Mouse (Mus musculus): ENCODE measurements at regions not wholly inside any gene's neighbourhood (a gene's known extent, or its start where the extent isn't known, plus 50 kb on each side); places are given as distances from the start of the nearest gene placed in this dataset.

DNA sequence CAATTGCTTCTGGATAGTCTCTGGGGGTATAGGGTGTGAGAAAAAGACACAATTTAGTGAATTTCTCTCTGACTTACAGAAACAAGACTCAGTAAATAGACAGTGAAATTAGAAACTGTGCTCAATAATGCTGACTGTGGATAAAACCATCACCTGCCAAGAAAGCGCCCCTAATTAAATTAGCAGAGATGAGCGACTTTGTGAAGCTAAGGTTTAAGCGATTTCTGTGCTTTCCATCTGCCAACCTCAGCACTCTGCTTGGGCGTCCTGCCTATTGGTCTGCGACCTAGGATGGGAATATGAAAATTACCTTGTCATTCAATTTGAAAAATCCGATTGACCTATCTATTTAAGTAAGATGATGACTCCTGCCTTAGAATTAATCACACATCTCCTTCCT lies 570.5 kb downstream of the Lmo7 start:
- Histone ChIP-seq H3K4me3 (ENCODE audit: extremely low read depth, insufficient read depth, insufficient read length) (no peak overlapping the region), H3K27me3 (ENCODE audit: control insufficient read depth, insufficient read depth, low read length) (no peaks in the 10 kb centered on the region), H3K4me1 (ENCODE audit: control insufficient read depth, insufficient read depth, insufficient read length) (no peaks in the 10 kb centered on the region), H3K36me3 (ENCODE audit: control insufficient read depth, insufficient read depth, low read length) (no peaks in the 10 kb centered on the region), H3K27ac (ENCODE audit: insufficient read depth, low read length) (no peak overlapping the region)
- no peak for TF ChIP-seq POLR2A (IDR thresholded peaks at IDR 0.05; ENCODE audit: low read depth, low read length)
- no peak for TF ChIP-seq CTCF (IDR thresholded peaks at IDR 0.05; ENCODE audit: extremely low read depth, insufficient read depth, insufficient read length, insufficient replicate concordance)
- no peak for DNase-seq (ENCODE audit: low read depth in 1 of 2, low spot score in 2 of 2)
- 92% methylated on average over 6 of the region's 6 CpGs for WGBS

DNA sequence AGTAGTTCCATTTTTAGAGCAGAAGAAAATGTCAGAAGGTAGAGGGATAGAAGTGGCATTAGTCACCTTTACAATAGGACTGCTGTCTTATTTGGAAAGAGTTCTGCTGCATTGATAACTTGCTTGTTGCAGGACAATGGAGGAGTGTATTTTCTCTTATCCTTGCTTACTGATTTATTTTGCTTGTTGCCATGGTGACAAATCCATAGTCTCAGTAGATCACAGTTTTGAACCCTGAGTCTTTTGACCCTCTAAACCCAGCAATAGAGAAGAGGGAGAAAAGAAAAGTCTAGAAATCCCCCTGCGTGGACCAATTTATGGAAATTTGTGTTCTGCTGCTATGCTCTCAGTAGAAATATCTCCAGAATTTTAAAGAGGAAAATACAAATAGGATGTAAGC lies 561.6 kb downstream of the Lmo7 start:
- Histone ChIP-seq H3K27me3 (ENCODE audit: control insufficient read depth, insufficient read depth, low read length) (no peaks in the 10 kb centered on the region), H3K4me1 (ENCODE audit: control insufficient read depth, insufficient read depth, insufficient read length) (no peaks in the 10 kb centered on the region), H3K27ac (ENCODE audit: insufficient read depth, low read length) (no peak overlapping the region), H3K4me3 (ENCODE audit: extremely low read depth, insufficient read depth, insufficient read length) (no peak overlapping the region), H3K36me3 (ENCODE audit: control insufficient read depth, insufficient read depth, low read length) (no peaks in the 10 kb centered on the region)
- WGBS: 93% methylated on average over 1 of the region's 1 CpGs
- DNase-seq (ENCODE audit: low read depth in 1 of 2, low spot score in 2 of 2): no peak
- TF ChIP-seq CTCF (IDR thresholded peaks at IDR 0.05; ENCODE audit: extremely low read depth, insufficient read depth, insufficient read length, insufficient replicate concordance) (no peak), POLR2A (IDR thresholded peaks at IDR 0.05; ENCODE audit: low read depth, low read length) (no peak)

DNA sequence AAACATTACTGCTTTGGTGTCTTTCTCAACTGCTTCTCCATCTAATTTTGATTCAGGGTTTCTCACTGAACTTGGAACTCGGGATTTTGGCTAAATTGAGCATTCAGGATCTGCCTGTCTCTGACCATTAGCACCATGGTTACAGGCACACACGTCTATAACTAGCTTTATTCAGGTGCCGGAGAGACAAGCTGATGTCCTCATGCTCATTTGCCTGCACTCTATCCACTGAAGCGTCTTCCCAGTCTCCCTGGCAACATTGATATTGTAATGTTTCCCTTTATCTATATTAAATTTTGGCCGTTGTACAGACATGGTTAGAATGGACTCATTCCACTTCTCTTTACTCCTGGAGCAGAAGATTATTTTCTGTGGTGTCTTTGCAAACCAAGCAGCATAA lies 520.3 kb downstream of the Lmo7 start:
- 83% methylated on average over 5 of the region's 5 CpGs for WGBS
- no peak overlapping the region for H3K27ac ChIP-seq (ENCODE audit: insufficient read depth, low read length)
- TF ChIP-seq CTCF (IDR thresholded peaks at IDR 0.05; ENCODE audit: extremely low read depth, insufficient read depth, insufficient read length, insufficient replicate concordance): no peak
- TF ChIP-seq POLR2A (IDR thresholded peaks at IDR 0.05; ENCODE audit: low read depth, low read length): no peak

DNA sequence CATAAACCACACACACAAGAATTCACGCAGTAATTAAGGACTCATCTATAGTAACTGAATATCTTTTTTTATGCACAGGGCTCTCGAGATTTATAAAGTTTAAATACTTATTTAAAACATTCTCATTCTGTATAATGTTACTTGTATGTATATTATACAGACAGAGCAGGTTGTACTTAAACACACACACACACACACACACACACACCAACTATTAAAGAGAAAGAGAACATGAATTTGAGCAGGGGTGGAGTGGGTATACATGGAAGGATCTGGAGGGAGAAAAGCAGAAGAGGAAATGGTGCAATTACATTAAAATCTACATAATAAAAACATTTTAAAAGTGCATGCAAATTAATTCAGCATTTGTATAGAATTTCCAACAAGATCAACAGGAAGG lies 518.8 kb downstream of the Lmo7 start:
- Histone ChIP-seq H3K4me1 (ENCODE audit: control insufficient read depth, insufficient read depth, insufficient read length) (no peaks in the 10 kb centered on the region), H3K27me3 (ENCODE audit: control insufficient read depth, insufficient read depth, low read length) (no peaks in the 10 kb centered on the region), H3K4me3 (ENCODE audit: extremely low read depth, insufficient read depth, insufficient read length) (no peak overlapping the region), H3K27ac (ENCODE audit: insufficient read depth, low read length) (no peak overlapping the region), H3K36me3 (ENCODE audit: control insufficient read depth, insufficient read depth, low read length) (no peaks in the 10 kb centered on the region)
- DNase-seq (ENCODE audit: low read depth in 1 of 2, low spot score in 2 of 2): no peak
- no peak for TF ChIP-seq CTCF (IDR thresholded peaks at IDR 0.05; ENCODE audit: extremely low read depth, insufficient read depth, insufficient read length, insufficient replicate concordance)
- TF ChIP-seq POLR2A (IDR thresholded peaks at IDR 0.05; ENCODE audit: low read depth, low read length): no peak
- 90% methylated on average over 2 of the region's 2 CpGs for WGBS

More for the DNA sequence above, 520.3 kb downstream of the Lmo7 start:
- H3K27me3 ChIP-seq (ENCODE audit: control insufficient read depth, insufficient read depth, low read length): no peaks in the 10 kb centered on the region
- H3K4me3 ChIP-seq (ENCODE audit: extremely low read depth, insufficient read depth, insufficient read length): no peak overlapping the region
- no peaks in the 10 kb centered on the region for H3K4me1 ChIP-seq (ENCODE audit: control insufficient read depth, insufficient read depth, insufficient read length)
- no peaks in the 10 kb centered on the region for H3K36me3 ChIP-seq (ENCODE audit: control insufficient read depth, insufficient read depth, low read length)
- DNase-seq (ENCODE audit: low read depth in 1 of 2, low spot score in 2 of 2): no peak

DNA sequence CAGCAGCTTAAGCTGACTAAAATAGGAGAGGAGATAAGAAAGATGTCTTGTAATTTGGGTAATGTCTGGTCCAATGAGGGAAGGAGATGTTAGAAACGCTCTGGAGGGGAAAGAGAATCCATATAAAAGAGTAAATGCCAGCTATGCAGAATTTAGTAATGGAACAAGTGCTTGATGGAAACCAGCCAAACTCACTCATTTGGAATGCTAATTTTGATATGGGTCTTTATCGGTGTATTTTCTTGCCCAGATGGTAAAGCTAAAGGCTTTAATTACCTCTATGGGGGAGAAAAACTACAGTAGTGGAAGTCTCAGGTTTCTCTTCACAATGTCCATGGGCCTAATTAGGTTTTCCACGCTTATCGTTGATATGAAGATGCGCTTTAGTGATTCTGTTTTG lies 518.3 kb downstream of the Lmo7 start:
- no peak for DNase-seq (ENCODE audit: low read depth in 1 of 2, low spot score in 2 of 2)
- Histone ChIP-seq H3K27ac (ENCODE audit: insufficient read depth, low read length) (no peak overlapping the region), H3K27me3 (ENCODE audit: control insufficient read depth, insufficient read depth, low read length) (no peaks in the 10 kb centered on the region), H3K36me3 (ENCODE audit: control insufficient read depth, insufficient read depth, low read length) (no peaks in the 10 kb centered on the region), H3K4me1 (ENCODE audit: control insufficient read depth, insufficient read depth, insufficient read length) (no peaks in the 10 kb centered on the region), H3K4me3 (ENCODE audit: extremely low read depth, insufficient read depth, insufficient read length) (no peak overlapping the region)
- WGBS: 90% methylated on average over 5 of the region's 5 CpGs
- TF ChIP-seq CTCF (IDR thresholded peaks at IDR 0.05; ENCODE audit: extremely low read depth, insufficient read depth, insufficient read length, insufficient replicate concordance) (no peak), POLR2A (IDR thresholded peaks at IDR 0.05; ENCODE audit: low read depth, low read length) (no peak)

DNA sequence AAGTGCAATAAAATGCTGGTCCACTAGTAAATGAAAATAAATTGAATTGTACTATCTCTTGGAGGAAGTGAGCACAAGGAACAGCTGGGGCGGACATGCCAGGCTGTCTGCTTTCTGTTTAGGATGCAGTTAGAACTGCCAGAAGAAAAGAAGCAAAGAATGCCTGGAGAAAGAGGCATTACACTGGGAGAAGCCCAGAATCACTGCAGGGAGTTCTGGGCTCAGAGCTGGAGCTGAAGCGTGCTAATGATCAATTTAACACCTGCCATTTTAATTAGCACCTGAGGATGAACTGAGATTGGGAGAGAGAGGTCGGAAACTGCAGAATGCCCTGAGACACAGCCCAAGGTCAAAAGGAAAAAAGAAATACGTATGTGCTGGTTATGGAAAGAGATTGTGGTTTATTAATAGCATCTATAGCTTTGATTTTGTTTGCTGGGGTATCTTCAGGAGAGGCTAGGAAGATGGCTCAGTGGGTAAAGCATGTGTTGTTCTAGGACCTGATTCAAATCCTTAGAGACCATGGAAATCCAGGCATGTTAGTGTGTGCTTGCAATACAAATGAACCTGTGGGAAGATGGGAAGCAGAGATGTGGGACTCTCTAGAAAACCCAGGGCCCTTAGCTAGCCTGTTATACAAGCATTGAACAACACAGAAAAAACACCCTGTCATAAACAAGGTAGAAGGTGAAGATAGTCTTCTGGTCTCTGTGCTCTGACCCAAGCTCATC lies 514.2 kb downstream of the Lmo7 start:
- Histone ChIP-seq H3K4me1 (ENCODE audit: control insufficient read depth, insufficient read depth, insufficient read length) (no peaks in the 10 kb centered on the region), H3K36me3 (ENCODE audit: control insufficient read depth, insufficient read depth, low read length) (no peaks in the 10 kb centered on the region), H3K27ac (ENCODE audit: insufficient read depth, low read length) (no peak overlapping the region), H3K27me3 (ENCODE audit: control insufficient read depth, insufficient read depth, low read length) (no peaks in the 10 kb centered on the region), H3K4me3 (ENCODE audit: extremely low read depth, insufficient read depth, insufficient read length) (no peak overlapping the region)
- 72% methylated on average over 4 of the region's 4 CpGs for WGBS
- no peak for TF ChIP-seq CTCF (IDR thresholded peaks at IDR 0.05; ENCODE audit: extremely low read depth, insufficient read depth, insufficient read length, insufficient replicate concordance)
- no peak for TF ChIP-seq POLR2A (IDR thresholded peaks at IDR 0.05; ENCODE audit: low read depth, low read length)
- no peak for DNase-seq (ENCODE audit: low read depth in 1 of 2, low spot score in 2 of 2)

DNA sequence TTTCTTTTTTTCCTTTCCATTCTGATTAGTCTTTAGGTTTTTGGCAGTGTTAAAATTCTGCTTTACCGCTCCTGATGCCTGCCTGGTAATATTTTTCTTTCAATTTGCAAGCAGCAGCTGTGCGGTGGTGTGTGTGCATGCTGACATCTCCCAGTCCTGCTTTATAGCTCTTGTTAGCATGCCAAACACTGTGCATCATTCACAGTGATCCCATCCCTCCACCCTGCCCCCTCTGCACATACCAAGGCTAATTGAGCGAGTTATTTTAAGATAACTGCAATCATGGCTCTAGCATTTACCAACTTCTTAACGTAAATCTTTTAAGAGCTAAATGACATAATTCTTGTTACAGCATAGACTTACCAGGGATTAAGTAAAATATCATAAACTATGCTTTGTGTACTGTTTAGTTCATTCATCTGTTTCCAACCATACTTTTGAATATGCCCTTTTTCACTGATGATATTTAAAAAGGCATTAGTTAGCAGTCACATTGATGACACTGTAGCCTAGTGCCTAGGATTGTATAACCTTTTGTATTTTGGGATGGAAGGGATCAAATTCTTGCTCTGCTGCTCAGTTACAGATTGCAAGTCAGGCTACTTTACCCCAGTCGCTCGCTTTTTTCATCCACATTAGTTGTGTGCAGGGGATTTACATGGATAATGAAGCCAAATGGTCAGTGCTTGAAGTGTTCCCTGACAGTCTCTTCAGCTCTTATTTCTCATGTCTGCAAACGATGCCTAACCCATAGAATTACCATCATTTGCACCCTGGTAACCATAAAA lies 487.0 kb downstream of the Lmo7 start:
- TF ChIP-seq CTCF (IDR thresholded peaks at IDR 0.05; ENCODE audit: extremely low read depth, insufficient read depth, insufficient read length, insufficient replicate concordance) (no peak), POLR2A (IDR thresholded peaks at IDR 0.05; ENCODE audit: low read depth, low read length) (no peak)
- Histone ChIP-seq H3K4me1 (ENCODE audit: control insufficient read depth, insufficient read depth, insufficient read length) (no peaks in the 10 kb centered on the region), H3K4me3 (ENCODE audit: extremely low read depth, insufficient read depth, insufficient read length) (no peak overlapping the region), H3K27ac (ENCODE audit: insufficient read depth, low read length) (no peak overlapping the region), H3K36me3 (ENCODE audit: control insufficient read depth, insufficient read depth, low read length) (no peaks in the 10 kb centered on the region), H3K27me3 (ENCODE audit: control insufficient read depth, insufficient read depth, low read length) (no peaks in the 10 kb centered on the region)
- no peak for DNase-seq (ENCODE audit: low read depth in 1 of 2, low spot score in 2 of 2)
- 79% methylated on average over 7 of the region's 7 CpGs for WGBS
